Mouse (Mus musculus) CH12.LX (cell line): ENCODE measurements around the gene Olfr1045. TPM values are rescaled to one million over a fixed set of nuclear protein-coding genes. Genes with fewer than 3 reads are reported as not detected.

ENCODE experiments used
- DNase-seq: peaks from one replicate; pipeline ENCODE4 v3.0.0-alpha.2; 2013; ENCODE audit errors: extremely low read depth
- H3K27ac ChIP-seq: 2 replicates; pipeline ENCODE4 v1.5.1; 2012; ENCODE audit warnings: low read depth, mild to moderate bottlenecking, control low read depth, moderate library complexity; ENCODE audit not compliant: insufficient read depth
- H3K27me3 ChIP-seq: replicated peaks from 2 replicates; pipeline ENCODE3; 2012; ENCODE audit warnings: inconsistent platforms
- H3K36me3 ChIP-seq, 2 experiments: replicated peaks in 1 of 2; 2 replicates each; pipeline versions ENCODE3 to v1.6.1; 2012; ENCODE audit warnings: inconsistent platforms in 1 of 2, low read length in 1 of 2, mild to moderate bottlenecking in 1 of 2, mixed read lengths in 1 of 2, moderate library complexity in 1 of 2; ENCODE audit not compliant: control insufficient read depth in 1 of 2, insufficient read depth in 1 of 2
- H3K4me1 ChIP-seq, 2 experiments: 2 replicates each; pipeline ENCODE4 v1.6.1; 2012; ENCODE audit warnings: inconsistent platforms in 1 of 2, moderate library complexity in 1 of 2; ENCODE audit not compliant: insufficient read depth in 2 of 2, control insufficient read depth in 1 of 2
- H3K4me2 ChIP-seq: 2 replicates; pipeline ENCODE4 v1.6.1; 2012; ENCODE audit warnings: low read depth, mild to moderate bottlenecking, control low read depth; ENCODE audit not compliant: poor library complexity, insufficient read depth, severe bottlenecking
- H3K4me3 ChIP-seq, 3 experiments: fragments of 150-350 bp in 1 of 3; sonication (generic) in 1 of 3; replicated peaks in 1 of 3; 2 replicates each; pipeline versions ENCODE3 to v1.5.1; 2011 to 2012; ENCODE audit warnings: low read depth in 2 of 3, low read length in 2 of 3, mild to moderate bottlenecking in 2 of 3, moderate library complexity in 2 of 3, control low read depth in 1 of 3, improper control_type of control experiment in 1 of 3, inconsistent platforms in 1 of 3, mixed read lengths in 1 of 3; ENCODE audit not compliant: poor library complexity in 1 of 3
- H3K79me2 ChIP-seq: replicated peaks from 2 replicates; pipeline ENCODE4 v1.6.1; 2012; ENCODE audit warnings: mild to moderate bottlenecking, moderate library complexity; ENCODE audit not compliant: control insufficient read depth, poor library complexity, insufficient read depth, severe bottlenecking; ENCODE audit errors: extremely low read depth
- H3K9ac ChIP-seq: 2 replicates; pipeline ENCODE4 v1.6.1; 2012; ENCODE audit warnings: low read depth, mild to moderate bottlenecking, control low read depth, moderate library complexity; ENCODE audit not compliant: insufficient read depth
- H3K9me3 ChIP-seq: replicated peaks from 2 replicates; pipeline ENCODE3; 2012; ENCODE audit warnings: low read length, inconsistent platforms, mixed read lengths
- CHD1 ChIP-seq: IDR thresholded peaks from 2 replicates; pipeline ENCODE4 v1.6.1; 2012; ENCODE audit warnings: low read depth, low read length, improper control_type of control experiment, inconsistent platforms
- CHD2 ChIP-seq: IDR thresholded peaks from 2 replicates; pipeline ENCODE4 v1.6.1; 2011; ENCODE audit warnings: low read length, improper control_type of control experiment
- EP300 ChIP-seq: IDR thresholded peaks from 2 replicates; pipeline ENCODE4 v1.6.1; 2011; ENCODE audit warnings: low read length, improper control_type of control experiment
- GABPA ChIP-seq: IDR thresholded peaks from 2 replicates; pipeline ENCODE4 v1.6.1; 2012; ENCODE audit warnings: low read depth, low read length, improper control_type of control experiment, inconsistent platforms; ENCODE audit not compliant: insufficient replicate concordance
- IRF4 ChIP-seq: IDR thresholded peaks from 2 replicates; pipeline ENCODE4 v1.6.1; 2014; ENCODE audit warnings: low read depth, mild to moderate bottlenecking, inconsistent platforms, low read length, improper control_type of control experiment
- KAT2A ChIP-seq: IDR thresholded peaks from 2 replicates; pipeline ENCODE4 v1.6.1; 2012; ENCODE audit warnings: low read length, improper control_type of control experiment, inconsistent platforms; ENCODE audit not compliant: insufficient replicate concordance
- MAZ ChIP-seq: IDR thresholded peaks from 2 replicates; pipeline ENCODE4 v1.6.1; 2012; ENCODE audit warnings: low read depth, mild to moderate bottlenecking, inconsistent platforms, low read length, improper control_type of control experiment, moderate library complexity
- MYC ChIP-seq: IDR thresholded peaks from 2 replicates; pipeline ENCODE4 v1.6.1; 2011; ENCODE audit warnings: low read depth, mild to moderate bottlenecking, improper control_type of control experiment, low read length
- NELFE ChIP-seq: IDR thresholded peaks from 2 replicates; pipeline ENCODE4 v1.6.1; 2011; ENCODE audit warnings: low read depth, low read length, improper control_type of control experiment
- PAX5 ChIP-seq: IDR thresholded peaks from 2 replicates; pipeline ENCODE4 v1.6.1; 2012; ENCODE audit warnings: low read length, inconsistent platforms, mixed read lengths
- RCOR1 ChIP-seq: conservative IDR thresholded peaks from 2 replicates; pipeline ENCODE4 v1.6.1; 2012; ENCODE audit warnings: low read depth, mild to moderate bottlenecking, inconsistent platforms, low read length, improper control_type of control experiment
- SIN3A ChIP-seq: IDR thresholded peaks from 2 replicates; pipeline ENCODE4 v1.6.1; 2012; ENCODE audit warnings: low read length, improper control_type of control experiment, inconsistent platforms
- TCF12 ChIP-seq: IDR thresholded peaks from 2 replicates; pipeline ENCODE4 v1.6.1; 2014; ENCODE audit warnings: low read depth, mild to moderate bottlenecking, inconsistent platforms, low read length, improper control_type of control experiment
- UBTF ChIP-seq: IDR thresholded peaks from 2 replicates; pipeline ENCODE4 v1.6.1; 2012; ENCODE audit warnings: low read depth, mild to moderate bottlenecking, inconsistent platforms, low read length, improper control_type of control experiment, moderate library complexity
- ZKSCAN1 ChIP-seq: IDR thresholded peaks from 2 replicates; pipeline ENCODE4 v1.6.1; 2012; ENCODE audit warnings: low read depth, inconsistent platforms, low read length, improper control_type of control experiment, borderline replicate concordance
- ZNF384 ChIP-seq: IDR thresholded peaks from 2 replicates; pipeline ENCODE4 v1.6.1; 2012; ENCODE audit warnings: low read depth, low read length, improper control_type of control experiment, inconsistent platforms
- dilution Hi-C: fragments of 300-500 bp; cut with MboI; formaldehyde crosslinking; loops from 2 replicates; pipeline ENCODE4 v1.14.3; 2020; ENCODE audit warnings: low sequenced_read_pairs; ENCODE audit not compliant: extremely low pct_unique_long_range_greater_than_20kb, extremely low pct_ligation_motif_present
- in situ Hi-C: fragments of 300-500 bp; cut with MboI; formaldehyde crosslinking; loops from 3 replicates; pipeline ENCODE4 v1.14.3; 2019; ENCODE audit warnings: low sequenced_read_pairs, low pct_ligation_motif_present, low pct_unique_long_range_greater_than_20kb, mixed read lengths
- polyA plus RNA-seq: library from polyadenylated mRNA; unstranded; fragments of >175 nt; gene quantifications from 2 replicates; pipeline ENCODE4 v1.2.1, GENCODE M21; 2012; ENCODE audit warnings: low read depth; ENCODE audit not compliant: insufficient read length
- total RNA-seq, 2 experiments: library from RNA; depleted of rRNA; stranded (reverse); fragments of 300-350 nt in 1 of 2; fragments of >200 nt in 1 of 2; gene quantifications; 2 replicates each; pipeline ENCODE4 v1.2.3; 2012 to 2014

The Olfr1045 gene
- total and polyA plus RNA-seq, 3 experiments: not detected

DNA sequence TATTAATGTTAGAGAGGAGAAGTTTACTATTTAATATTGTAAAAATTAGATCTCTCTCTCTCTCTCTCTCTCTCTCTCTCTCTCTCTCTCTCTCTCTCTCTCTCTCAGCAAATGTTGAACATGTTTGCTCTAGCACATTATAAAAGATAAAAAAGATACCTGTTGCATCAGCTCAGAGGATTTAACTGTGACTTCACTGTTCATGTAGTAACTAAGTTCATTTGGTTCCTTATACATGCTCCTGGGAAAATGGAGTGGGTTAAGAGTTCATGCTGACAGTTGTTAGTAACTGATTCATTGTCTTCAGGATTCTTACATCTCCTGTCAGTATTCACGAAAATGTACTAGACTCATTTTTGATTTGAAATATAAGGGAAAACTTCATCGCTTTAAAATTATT lies 35.4 kb downstream of the Olfr1045 start, which contains the start of gene Olfr1043:
Olfr1043 (minus strand) TSS at position 101 of the 400 bp plus-strand sequence.
- no peak within 1 kb of the TSS for H3K27ac ChIP-seq
- dilution Hi-C loops (no loop called here), in situ Hi-C loops (no loop called here)
- no peaks in the 10 kb centered on the region for H3K79me2 ChIP-seq
- TF ChIP-seq TCF12 (no peak), ZKSCAN1 (no peak), GABPA (no peak), RCOR1 (no peak), CHD2 (no peak), CHD1 (no peak), PAX5 (no peak), UBTF (no peak), IRF4 (no peak), MYC (no peak), SIN3A (no peak), ZNF384 (no peak), EP300 (no peak), KAT2A (no peak)
- H3K27me3 ChIP-seq: no peaks in the 10 kb centered on the region
- H3K4me2 ChIP-seq: no peak within 1 kb of the TSS
- H3K4me3 ChIP-seq: no peak within 1 kb of the TSS
- no peaks in the 10 kb centered on the region for H3K4me1 ChIP-seq
- H3K36me3 ChIP-seq: no peaks in the 10 kb centered on the region
- H3K9me3 ChIP-seq: peaks cover 15% of the 10 kb centered on the region
- no peak for DNase-seq
- H3K9ac ChIP-seq: no peak within 1 kb of the TSS

DNA sequence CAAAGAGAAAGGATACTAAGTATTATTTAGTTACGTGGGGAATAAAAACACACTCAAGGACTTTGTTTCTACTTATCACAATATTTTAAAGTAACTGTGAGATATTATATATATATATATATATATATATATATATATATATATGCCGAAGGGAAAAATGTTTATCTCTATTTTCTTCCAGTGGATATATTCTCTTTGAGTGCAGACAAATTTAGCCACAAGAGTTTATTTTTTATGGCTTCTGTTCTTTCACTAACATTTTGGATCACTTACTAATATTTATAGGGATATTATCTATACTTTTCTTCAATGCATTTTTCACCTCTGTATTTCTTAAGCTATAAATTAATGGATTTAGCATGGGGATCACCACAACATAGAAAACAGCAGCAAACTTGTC lies 41.1 kb downstream of the Olfr1045 start, which contains the start of gene Olfr1042:
Olfr1042 (minus strand) TSS at position 101 of the 400 bp plus-strand sequence.
- DNase-seq: no peak
- Histone ChIP-seq H3K4me1 (no peaks in the 10 kb centered on the region), H3K36me3 (no peaks in the 10 kb centered on the region), H3K79me2 (no peaks in the 10 kb centered on the region), H3K27me3 (no peaks in the 10 kb centered on the region), H3K27ac (no peak within 1 kb of the TSS), H3K9me3 (peaks cover 23% of the 10 kb centered on the region), H3K4me3 (no peak within 1 kb of the TSS), H3K4me2 (no peak within 1 kb of the TSS), H3K9ac (no peak within 1 kb of the TSS)
- in situ Hi-C loops (no loop called here), dilution Hi-C loops (no loop called here)
- TF ChIP-seq MAZ (no peak), NELFE (no peak), ZKSCAN1 (no peak), CHD1 (no peak), SIN3A (no peak)
